Mouse (Mus musculus): ENCODE data around the gene Fstl1. TPM values are rescaled to one million over a fixed set of nuclear protein-coding genes. Genes with fewer than 3 reads are reported as not detected.
A peak's percentile ranks its signal among the peaks of the same experiment; 100 is the strongest.

Fstl1 gene
- polyA plus RNA-seq, 1 experiment from 2014 or later = 81.8 TPM

GRCm38 (mm10) chr16:37861029-37861428, 84.4 kb downstream of the Fstl1 start, which contains the start of gene Gm36028:
Gene Gm36028, minus strand, starts transcription at chr16:37861146.
- no peaks in the 10 kb centered on the region for H3K4me1 ChIP-seq
- H3K36me3 ChIP-seq (ENCODE audit: poor library complexity, severe bottlenecking) = no peaks in the 10 kb centered on the region
- no peak for ATAC-seq
- no peak within 1 kb of the TSS for H3K9ac ChIP-seq
- no peak within 1 kb of the TSS for H3K4me3 ChIP-seq
- no peaks in the 10 kb centered on the region for H3K27me3 ChIP-seq
- H3K27ac ChIP-seq = no peak within 1 kb of the TSS
- WGBS = 87% methylated on average over 7 of the region's 7 CpGs
- H3K4me2 ChIP-seq = no peak within 1 kb of the TSS
- no peaks in the 10 kb centered on the region for H3K9me3 ChIP-seq (replicated peaks)

- no peak overlapping the region for H3K4me3 ChIP-seq
- H3K9me3 ChIP-seq (replicated peaks) = no peaks in the 10 kb centered on the region
- 82% methylated on average over 3 of the region's 3 CpGs for WGBS
- H3K4me1 ChIP-seq = peaks cover 5% of the 10 kb centered on the region; the same call in 1 of the 2 replicates
- H3K27me3 ChIP-seq = no peaks in the 10 kb centered on the region
- H3K27ac ChIP-seq = no peak overlapping the region
- H3K36me3 ChIP-seq (ENCODE audit: poor library complexity, severe bottlenecking) = no peaks in the 10 kb centered on the region
- H3K4me2 ChIP-seq = no peak overlapping the region
- ATAC-seq = no peak
- no peak overlapping the region for H3K9ac ChIP-seq
These were observed 87.2 kb downstream of the Fstl1 start for GRCm38 (mm10) chr16:37863876-37864275.

- Histone ChIP-seq H3K27me3 (no peaks in the 10 kb centered on the region), H3K4me3 (no peak overlapping the region), H3K27ac (no peak overlapping the region), H3K4me2 (no peak overlapping the region), H3K36me3 (ENCODE audit: poor library complexity, severe bottlenecking) (no peaks in the 10 kb centered on the region), H3K9ac (no peak overlapping the region), H3K4me1 (peaks cover 18% of the 10 kb centered on the region), H3K9me3 (replicated peaks) (no peaks in the 10 kb centered on the region)
- no peak for ATAC-seq
- WGBS = 88% methylated on average over 9 of the region's 9 CpGs
These were observed 89.2 kb downstream of the Fstl1 start for GRCm38 (mm10) chr16:37865841-37866240.

- Histone ChIP-seq H3K4me1 (peaks cover 32% of the 10 kb centered on the region), H3K4me2 (peak within 1 kb of the TSS; percentile 76), H3K27me3 (no peaks in the 10 kb centered on the region), H3K36me3 (ENCODE audit: poor library complexity, severe bottlenecking) (no peaks in the 10 kb centered on the region; the same call in 1 of the 2 replicates), H3K27ac (peak within 1 kb of the TSS; percentile 99), H3K9me3 (replicated peaks) (no peaks in the 10 kb centered on the region), H3K4me3 (peak within 1 kb of the TSS; percentile 97), H3K9ac (peak within 1 kb of the TSS; percentile 98)
- under 1% methylated on average over 86 of the region's 86 CpGs for WGBS
- peak; percentile 96 for ATAC-seq
These were observed 91.3 kb downstream of the Fstl1 start, which contains the start of gene Lrrc58 for GRCm38 (mm10) chr16:37867791-37868505. Gene Lrrc58, plus strand, starts transcription at chr16:37868389.

GRCm38 (mm10) chr16:37868506-37869469, 92.1 kb downstream of the Fstl1 start:
- ATAC-seq = peak; percentile 82
- WGBS = under 1% methylated on average over 65 of the region's 87 CpGs
- H3K4me1 ChIP-seq = peaks cover 34% of the 10 kb centered on the region
- H3K9me3 ChIP-seq (replicated peaks) = no peaks in the 10 kb centered on the region
- peak overlapping the region; percentile 98 for H3K9ac ChIP-seq
- no peaks in the 10 kb centered on the region for H3K27me3 ChIP-seq
- H3K4me3 ChIP-seq = peak overlapping the region; percentile 97
- H3K36me3 ChIP-seq (ENCODE audit: poor library complexity, severe bottlenecking) = peaks cover 3% of the 10 kb centered on the region; the same call in 1 of the 2 replicates
- H3K4me2 ChIP-seq = peak overlapping the region; percentile 76
- H3K27ac ChIP-seq = peak overlapping the region; percentile 99

- H3K36me3 ChIP-seq (ENCODE audit: poor library complexity, severe bottlenecking) = peaks cover 3% of the 10 kb centered on the region; the same call in 1 of the 2 replicates
- ATAC-seq = no peak
- WGBS = 32% methylated on average over 4 of the region's 4 CpGs
- peak overlapping the region; percentile 76 for H3K4me2 ChIP-seq
- H3K4me1 ChIP-seq = peaks cover 36% of the 10 kb centered on the region
- peak overlapping the region; percentile 98 for H3K9ac ChIP-seq
- peak overlapping the region; percentile 97 for H3K4me3 ChIP-seq
- H3K27ac ChIP-seq = peak overlapping the region; percentile 99
- H3K27me3 ChIP-seq = no peaks in the 10 kb centered on the region
- H3K9me3 ChIP-seq (replicated peaks) = no peaks in the 10 kb centered on the region
These were observed 93.0 kb downstream of the Fstl1 start for GRCm38 (mm10) chr16:37869470-37870231.

- ATAC-seq = no peak
- peaks cover 39% of the 10 kb centered on the region for H3K4me1 ChIP-seq
- H3K27me3 ChIP-seq = no peaks in the 10 kb centered on the region
- 72% methylated on average over 4 of the region's 4 CpGs for WGBS
- peak overlapping the region; percentile 76 for H3K4me2 ChIP-seq
- no peaks in the 10 kb centered on the region for H3K9me3 ChIP-seq (replicated peaks)
- H3K36me3 ChIP-seq (ENCODE audit: poor library complexity, severe bottlenecking) = peaks cover 3% of the 10 kb centered on the region; the same call in 1 of the 2 replicates
- H3K4me3 ChIP-seq = no peak overlapping the region
- H3K9ac ChIP-seq = no peak overlapping the region
- no peak overlapping the region for H3K27ac ChIP-seq
These were observed 94.5 kb downstream of the Fstl1 start for GRCm38 (mm10) chr16:37871112-37871715.

- Histone ChIP-seq H3K9ac (no peak overlapping the region), H3K9me3 (replicated peaks) (no peaks in the 10 kb centered on the region), H3K4me3 (no peak overlapping the region), H3K4me2 (no peak overlapping the region), H3K4me1 (peaks cover 33% of the 10 kb centered on the region), H3K36me3 (ENCODE audit: poor library complexity, severe bottlenecking) (peaks cover 24% of the 10 kb centered on the region), H3K27ac (no peak overlapping the region), H3K27me3 (no peaks in the 10 kb centered on the region)
- no peak for ATAC-seq
- 79% methylated on average over 4 of the region's 4 CpGs for WGBS
These were observed 98.0 kb downstream of the Fstl1 start for GRCm38 (mm10) chr16:37874501-37875235.

GRCm38 (mm10) chr16:37877406-37877805, 100.7 kb downstream of the Fstl1 start:
- Histone ChIP-seq H3K27ac (no peak overlapping the region), H3K36me3 (ENCODE audit: poor library complexity, severe bottlenecking) (peaks cover 51% of the 10 kb centered on the region), H3K27me3 (no peaks in the 10 kb centered on the region), H3K4me1 (peaks cover 11% of the 10 kb centered on the region; the same call in 1 of the 2 replicates), H3K4me2 (no peak overlapping the region), H3K9me3 (replicated peaks) (no peaks in the 10 kb centered on the region), H3K4me3 (no peak overlapping the region), H3K9ac (no peak overlapping the region)
- 97% methylated on average over 3 of the region's 3 CpGs for WGBS
- no peak for ATAC-seq

- Histone ChIP-seq H3K27ac (no peak overlapping the region), H3K4me1 (peaks cover 5% of the 10 kb centered on the region; the same call in 1 of the 2 replicates), H3K9ac (no peak overlapping the region), H3K9me3 (replicated peaks) (no peaks in the 10 kb centered on the region), H3K36me3 (ENCODE audit: poor library complexity, severe bottlenecking) (peaks cover 63% of the 10 kb centered on the region), H3K27me3 (no peaks in the 10 kb centered on the region), H3K4me2 (no peak overlapping the region), H3K4me3 (no peak overlapping the region)
- no peak for ATAC-seq
- WGBS = 83% methylated on average over 7 of the region's 7 CpGs
These were observed 102.4 kb downstream of the Fstl1 start for GRCm38 (mm10) chr16:37878951-37879505.
